Mouse (Mus musculus): ENCODE data around the gene Alyref2. TPM values are rescaled to one million over a fixed set of nuclear protein-coding genes. Genes with fewer than 3 reads are reported as not detected.

Alyref2 gene
- polyA plus RNA-seq, 1 experiment: 4.2 TPM

DNA sequence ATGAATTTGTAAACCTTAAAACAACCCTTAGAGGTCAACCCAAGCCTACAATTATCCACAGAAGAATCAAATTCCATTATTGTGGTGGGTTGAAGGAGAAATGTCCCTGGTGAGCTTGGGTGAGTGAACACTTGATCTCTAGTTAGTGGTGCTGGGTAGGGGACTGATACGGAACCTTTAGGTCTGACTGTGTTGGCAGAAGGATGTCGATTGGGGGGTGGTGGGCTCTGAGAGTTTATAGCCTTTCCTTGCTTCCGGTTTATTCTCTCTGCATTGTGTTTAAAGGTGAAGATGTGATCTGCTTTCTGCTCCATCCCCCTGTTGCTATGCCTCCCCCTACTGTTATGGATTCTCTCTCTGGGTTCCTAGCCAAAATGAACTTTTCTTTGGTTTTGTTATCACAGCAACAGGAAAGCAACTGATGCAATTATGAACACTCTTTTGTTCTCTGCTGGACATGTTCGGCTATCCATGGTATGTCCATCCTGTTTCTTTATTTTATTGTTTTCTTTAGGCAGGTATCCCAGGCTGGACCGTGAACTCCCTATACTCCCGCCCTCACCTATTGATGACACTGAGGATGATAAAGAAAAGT is 2.2 kb upstream of the Alyref2 start:
- no peak for DNase-seq (ENCODE audit: low read depth)

DNA sequence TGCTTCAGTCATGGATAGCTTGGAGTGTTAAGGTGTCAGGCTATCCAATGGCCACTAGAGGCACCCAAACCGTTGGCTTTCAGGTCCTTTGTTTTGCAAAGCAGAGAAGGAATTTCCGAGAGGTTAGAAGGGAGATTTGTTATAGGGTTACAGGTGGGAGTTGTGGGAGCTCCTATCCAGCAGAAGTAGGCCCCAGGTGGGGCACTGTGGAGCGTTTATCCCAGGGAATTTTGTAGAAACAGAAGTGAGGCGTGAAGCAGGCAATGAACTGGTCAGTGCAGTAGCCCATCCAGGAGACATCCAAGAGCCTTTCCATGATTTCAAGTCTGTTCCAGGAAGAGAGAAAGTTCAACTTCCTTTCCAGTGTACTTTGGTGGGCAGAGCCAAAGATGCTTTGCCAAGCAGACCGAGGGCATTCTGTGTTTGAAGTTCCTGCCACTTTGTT is 1.6 kb upstream of the Alyref2 start:
- no peak for DNase-seq (ENCODE audit: low read depth)

DNA sequence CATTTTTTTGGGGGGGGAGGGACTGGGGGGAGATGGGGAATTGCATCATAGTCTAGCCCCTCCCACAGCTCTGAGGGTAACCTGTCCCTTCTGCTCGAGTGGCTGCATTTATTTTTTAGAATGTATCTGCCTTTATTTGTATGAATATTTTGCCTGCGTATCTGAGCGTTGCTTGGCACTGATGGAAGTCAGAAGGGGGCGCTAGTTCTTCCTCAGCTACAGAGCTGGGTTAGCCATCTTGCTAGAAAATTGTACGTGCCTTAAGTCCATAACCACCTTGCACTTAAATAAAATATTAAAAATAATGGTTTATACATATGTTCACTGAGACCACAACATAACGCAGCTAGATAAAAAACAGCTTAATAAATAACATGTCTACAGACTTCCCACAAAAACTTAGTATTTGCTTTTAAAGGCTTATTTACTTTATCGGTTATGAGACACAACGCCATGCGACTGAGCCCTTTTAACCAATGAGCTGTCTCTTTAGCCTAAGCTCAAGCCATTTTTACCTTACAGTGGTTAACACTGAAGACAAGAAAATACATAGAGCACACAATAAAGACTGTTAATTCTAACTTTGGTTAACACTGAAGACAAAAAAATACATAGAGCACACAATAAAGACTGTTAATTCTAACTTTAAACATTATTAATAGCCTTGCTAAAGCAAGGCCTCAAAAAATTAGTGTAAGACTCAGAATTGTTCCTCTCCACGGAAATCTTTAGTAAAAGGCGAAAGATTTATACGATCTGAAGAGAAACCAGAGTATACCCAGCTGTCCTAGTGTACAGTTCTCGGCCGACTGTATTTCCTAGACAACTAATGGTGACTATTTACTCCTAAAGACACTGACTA is 659 bp upstream of the Alyref2 start:
- DNase-seq (ENCODE audit: low read depth): no peak

- DNase-seq (ENCODE audit: low read depth): peak; percentile 22
These were observed 464 bp downstream of the Alyref2 start for GRCm38 (mm10) chr1:171503592-171504291.

DNA sequence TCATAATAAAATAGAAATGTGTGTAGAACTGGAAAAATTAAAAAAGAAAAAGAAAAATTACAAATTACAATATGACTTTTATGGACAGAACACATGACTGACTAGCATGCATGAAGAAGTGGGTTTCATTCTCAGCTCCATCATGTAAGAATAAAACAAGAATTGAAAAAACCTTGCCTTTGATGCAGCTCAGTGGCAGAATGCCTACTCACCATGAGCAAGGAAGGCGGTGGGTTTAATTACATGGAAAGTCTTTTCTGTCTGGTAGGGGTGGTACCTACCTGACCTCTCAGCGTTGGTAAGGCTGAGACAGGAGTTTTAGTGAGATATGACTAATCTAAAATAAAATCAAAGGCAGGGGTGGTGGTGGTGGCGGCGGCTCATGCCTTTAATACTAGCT is 1.3 kb downstream of the Alyref2 start:
- DNase-seq (ENCODE audit: low read depth): no peak

DNA sequence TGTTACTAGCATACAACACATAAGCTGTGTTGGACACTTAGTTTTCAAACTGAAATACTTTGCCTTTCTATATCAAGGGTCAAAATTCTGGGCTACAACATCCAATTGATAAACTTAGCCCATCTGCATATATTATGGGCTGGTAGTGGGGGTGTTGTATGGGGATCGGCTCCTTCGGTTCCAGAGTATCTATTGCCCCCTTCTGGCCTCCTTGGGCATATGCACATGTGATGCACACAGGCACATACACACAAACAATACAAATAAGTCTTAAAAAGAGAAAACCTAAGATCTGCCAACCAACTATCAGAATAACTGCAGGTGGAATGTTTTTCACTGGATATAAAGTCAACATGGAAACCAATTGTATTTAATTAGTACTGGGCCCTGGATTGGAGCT is 10.0 kb downstream of the Alyref2 start:
- DNase-seq (ENCODE audit: low read depth): no peak

DNA sequence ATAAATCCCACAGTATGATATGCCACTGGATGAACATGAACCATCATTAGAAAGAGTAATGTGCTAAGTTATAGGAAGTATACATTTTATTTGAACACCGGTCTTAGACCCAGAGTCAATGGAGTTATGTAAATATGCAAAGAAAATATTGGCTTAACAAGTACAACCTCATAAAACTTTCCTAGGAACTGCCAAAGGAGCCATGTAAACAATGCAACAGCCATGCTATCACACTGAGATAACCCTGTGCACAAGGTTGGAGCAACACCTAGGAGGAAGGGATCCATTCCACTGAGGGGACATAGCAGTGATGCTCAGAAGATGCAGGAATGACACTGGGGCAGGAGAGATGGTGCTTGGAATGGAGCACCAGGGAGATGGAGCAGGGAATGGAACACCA is 10.5 kb downstream of the Alyref2 start:
- DNase-seq (ENCODE audit: low read depth): no peak

- DNase-seq (ENCODE audit: low read depth): no peak
These were observed 11.8 kb downstream of the Alyref2 start for GRCm38 (mm10) chr1:171515039-171515438.

DNA sequence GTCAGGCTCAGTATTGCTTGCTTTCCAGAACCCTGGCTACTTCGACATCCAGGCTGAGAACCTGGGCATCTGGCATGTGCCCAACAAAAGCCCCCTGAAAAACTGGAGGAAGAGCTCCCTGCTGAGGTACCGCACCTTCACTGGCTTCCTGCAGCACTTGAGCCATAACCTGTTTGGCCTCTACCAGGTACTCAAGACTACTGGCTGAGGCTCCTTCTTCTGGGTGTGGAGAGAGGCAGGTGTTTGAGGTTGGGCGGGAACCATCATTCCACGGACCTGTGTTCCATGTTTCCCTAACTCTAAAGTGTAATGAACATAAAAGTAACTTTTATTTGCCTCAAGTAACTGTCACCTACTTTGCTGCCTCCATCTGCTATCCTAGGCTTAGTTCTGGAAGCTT is 12.3 kb downstream of the Alyref2 start:
- DNase-seq (ENCODE audit: low read depth): no peak

GRCm38 (mm10) chr1:171531367-171531766 is 28.1 kb downstream of the Alyref2 start:
- no peak for DNase-seq (ENCODE audit: low read depth)

GRCm38 (mm10) chr1:171532830-171533229 is 29.6 kb downstream of the Alyref2 start:
- no peak for DNase-seq (ENCODE audit: low read depth)

- DNase-seq (ENCODE audit: low read depth): no peak
These were observed 31.3 kb downstream of the Alyref2 start for GRCm38 (mm10) chr1:171534557-171534956.

DNA sequence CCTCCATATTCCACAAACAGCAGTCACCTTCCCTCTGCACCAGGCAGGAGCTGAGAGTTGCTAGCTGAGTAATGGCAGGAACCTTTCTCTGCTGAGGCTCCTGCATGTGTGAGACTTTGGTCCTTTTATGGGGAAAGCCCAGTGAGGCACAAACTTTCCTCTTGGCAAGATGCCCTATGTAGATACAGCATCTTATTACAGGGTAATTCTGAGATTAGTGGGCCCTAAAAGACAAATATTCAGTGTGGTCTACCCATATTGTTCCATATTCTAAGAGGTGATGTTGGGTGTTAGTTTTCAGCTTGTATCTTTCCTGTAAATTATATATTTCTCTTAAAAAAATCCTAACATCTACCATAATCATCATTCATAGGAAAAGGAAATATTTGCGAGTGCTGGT is 31.9 kb downstream of the Alyref2 start, which contains the start of gene Itln1:
Gene Itln1, minus strand, starts transcription at position 101 of the 400 bp plus-strand sequence.
- DNase-seq (ENCODE audit: low read depth): no peak

- DNase-seq (ENCODE audit: low read depth): no peak
These were observed 37.4 kb downstream of the Alyref2 start for GRCm38 (mm10) chr1:171540694-171541093.

DNA sequence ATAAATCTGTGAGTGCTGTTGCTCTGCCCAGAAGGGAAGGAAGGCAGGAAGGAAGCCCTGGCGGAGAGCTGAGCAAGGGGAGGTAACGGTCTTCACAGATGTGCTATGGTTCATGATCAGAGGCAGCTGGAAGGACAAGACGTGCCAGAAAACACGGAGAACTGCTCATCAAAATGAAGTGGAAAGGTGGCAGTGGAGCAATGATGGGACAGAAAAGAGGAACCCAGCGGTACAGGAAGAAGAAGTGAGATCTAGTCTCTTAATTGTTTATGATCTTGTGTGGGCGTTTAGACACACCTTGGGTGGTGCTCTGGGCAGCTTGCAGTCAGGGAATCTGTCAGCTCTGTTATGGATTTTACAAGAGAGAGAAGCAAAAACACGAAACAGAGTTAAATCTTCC is 48.0 kb downstream of the Alyref2 start:
- DNase-seq (ENCODE audit: low read depth): no peak

DNA sequence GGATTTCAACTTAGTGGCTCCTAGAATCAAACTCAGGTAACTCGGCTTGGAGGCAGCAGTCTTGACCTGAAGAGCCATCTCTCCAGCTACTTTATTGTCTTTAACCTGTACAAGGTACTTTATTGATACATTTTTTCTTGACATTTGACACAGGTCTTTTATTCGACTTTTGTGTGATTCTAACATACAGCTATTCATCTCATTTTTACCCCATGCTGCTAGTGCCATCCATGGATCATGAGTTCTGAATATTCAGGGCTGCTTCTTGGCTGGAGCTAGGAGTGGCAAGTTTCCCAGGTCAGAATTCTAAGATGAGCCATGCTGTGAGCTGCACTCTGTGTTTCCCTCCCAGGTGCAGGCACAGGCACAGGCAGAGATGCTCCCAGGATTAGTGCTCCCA is 49.0 kb downstream of the Alyref2 start:
- DNase-seq (ENCODE audit: low read depth): no peak

DNA sequence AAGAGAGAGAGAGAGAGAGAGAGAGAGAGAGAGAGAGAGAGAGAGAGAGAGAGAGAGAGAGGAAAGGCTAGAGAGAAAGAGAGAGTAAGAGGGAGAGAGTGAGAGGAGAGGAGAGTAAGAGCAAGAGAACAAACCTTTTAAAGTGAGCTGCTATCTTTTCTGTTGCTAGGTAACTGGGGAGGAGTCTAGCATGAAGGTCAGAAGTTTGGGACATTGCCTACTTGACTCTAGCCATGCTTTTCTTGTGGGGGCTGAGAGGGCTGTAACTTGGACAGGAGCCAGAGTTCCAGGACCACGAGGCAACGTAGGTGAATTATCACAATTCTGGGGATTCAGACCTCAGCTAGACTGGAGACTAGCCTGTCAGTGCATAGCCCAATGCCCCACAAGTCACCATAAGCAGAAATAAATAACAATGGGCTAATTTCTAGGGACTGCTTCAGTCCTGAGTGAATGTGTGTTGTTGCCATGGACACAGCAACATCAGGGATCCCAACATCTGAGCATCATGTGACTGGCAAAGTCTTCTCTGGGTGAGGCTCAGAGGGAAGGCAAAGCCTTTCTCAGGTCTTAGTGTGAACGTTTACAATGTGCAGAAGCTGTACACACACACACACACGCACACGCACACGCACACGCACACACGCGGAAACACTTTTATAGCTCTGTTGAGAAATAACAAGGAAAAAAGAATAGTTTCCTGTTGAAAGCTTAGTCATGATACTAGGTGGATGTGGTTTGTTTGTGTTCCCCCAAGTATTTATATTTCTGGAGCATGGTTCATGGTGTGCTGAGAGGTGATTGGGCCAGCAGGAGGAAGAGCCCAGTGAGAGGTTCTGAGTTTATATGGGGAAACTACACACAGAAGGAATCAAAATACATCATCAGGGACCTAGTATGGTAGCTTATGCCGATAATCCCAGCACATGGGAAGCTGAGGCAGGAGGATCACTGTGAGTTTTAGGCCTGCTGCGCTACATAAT is 50.4 kb downstream of the Alyref2 start:
- DNase-seq (ENCODE audit: low read depth): no peak
